Mouse (Mus musculus): ENCODE measurements around the gene Pcna.
A peak's percentile ranks its signal among the peaks of the same experiment; 100 is the strongest.

The Pcna gene

GRCm38 (mm10) chr2:132233985-132234765 is 18.9 kb downstream of the Pcna start:
- no peak for DNase-seq (ENCODE audit: low spot score)

- DNase-seq (ENCODE audit: low spot score) = no peak
These were observed 20.6 kb downstream of the Pcna start for GRCm38 (mm10) chr2:132232413-132232945.

DNA sequence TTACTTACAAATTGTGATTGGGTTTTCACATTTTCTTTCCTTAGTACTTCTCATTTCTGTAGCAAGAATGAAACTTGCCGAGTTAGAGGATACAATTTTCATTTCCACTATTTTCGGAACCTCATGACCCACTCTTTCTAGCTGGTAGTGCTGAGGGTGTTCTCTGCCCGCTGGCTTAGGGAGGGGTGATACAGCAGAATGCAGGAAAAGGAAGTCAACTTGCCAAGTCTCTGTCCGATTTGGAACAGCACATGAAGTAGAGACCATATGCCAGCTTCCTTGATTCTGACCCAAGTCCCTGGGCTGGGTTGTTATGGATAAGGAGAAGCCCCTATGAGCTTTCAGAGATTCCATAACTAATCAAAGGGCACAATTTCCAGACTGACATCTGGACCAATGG is 28.8 kb downstream of the Pcna start:
- DNase-seq (ENCODE audit: low spot score) = no peak

GRCm38 (mm10) chr2:132221611-132222073 is 31.5 kb downstream of the Pcna start:
- DNase-seq (ENCODE audit: low spot score) = no peak

DNA sequence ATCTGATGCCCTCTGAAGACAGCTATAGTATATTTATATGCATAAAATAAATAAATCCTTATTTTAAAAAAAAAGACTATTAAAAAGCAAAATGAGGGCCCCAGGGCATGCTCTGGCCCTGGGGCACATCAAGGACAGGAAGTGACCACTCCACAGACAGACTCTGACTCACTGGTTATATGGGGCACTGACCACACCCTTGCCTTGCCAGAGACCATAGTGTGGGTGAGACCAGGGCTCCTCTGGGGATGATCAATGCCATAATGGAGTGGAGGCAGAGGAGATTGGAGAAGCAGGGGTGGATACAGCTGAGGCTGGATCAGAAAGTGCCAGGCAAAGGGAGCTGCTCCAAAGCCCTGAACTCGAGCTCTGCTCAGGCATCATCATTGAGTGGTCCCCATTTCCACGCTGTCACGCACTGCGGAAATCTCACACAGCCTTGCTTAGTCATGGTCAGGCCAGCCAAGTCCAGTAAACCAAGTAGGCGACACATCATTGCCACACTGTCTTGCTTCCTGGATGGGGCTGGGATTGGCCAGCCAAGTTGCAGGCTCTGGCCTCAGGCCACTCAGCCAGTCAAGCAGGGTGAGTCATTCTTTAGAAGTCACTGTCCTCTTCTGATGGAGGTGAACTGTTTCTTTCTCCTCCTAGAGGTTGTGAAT is 41.0 kb downstream of the Pcna start:
- DNase-seq (ENCODE audit: low spot score) = peak; percentile 34

DNA sequence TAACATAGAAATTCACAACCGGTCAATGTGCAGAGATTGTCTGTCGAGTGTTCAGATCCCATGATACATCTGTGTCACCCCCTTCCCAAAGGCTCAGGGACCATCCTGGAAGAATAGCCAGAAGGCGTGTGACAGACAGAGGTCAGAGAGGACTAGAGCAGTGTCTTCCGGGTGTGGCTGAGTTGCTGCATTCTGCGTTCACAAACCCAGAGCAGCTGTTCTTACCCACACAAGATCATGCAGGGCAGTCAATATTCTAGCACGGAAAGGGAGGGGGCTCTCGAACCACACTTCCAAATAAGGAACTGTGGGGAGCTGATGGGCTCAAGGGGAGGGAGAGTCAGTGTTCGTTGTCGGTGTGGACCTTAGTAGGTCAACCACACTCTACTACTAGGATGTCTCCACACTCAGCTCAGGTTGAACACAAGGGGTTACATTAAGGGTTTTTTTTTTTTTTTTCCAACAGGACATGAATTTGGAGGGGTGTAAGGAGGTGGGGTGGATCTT is 42.3 kb downstream of the Pcna start:
- no peak for DNase-seq (ENCODE audit: low spot score)

DNA sequence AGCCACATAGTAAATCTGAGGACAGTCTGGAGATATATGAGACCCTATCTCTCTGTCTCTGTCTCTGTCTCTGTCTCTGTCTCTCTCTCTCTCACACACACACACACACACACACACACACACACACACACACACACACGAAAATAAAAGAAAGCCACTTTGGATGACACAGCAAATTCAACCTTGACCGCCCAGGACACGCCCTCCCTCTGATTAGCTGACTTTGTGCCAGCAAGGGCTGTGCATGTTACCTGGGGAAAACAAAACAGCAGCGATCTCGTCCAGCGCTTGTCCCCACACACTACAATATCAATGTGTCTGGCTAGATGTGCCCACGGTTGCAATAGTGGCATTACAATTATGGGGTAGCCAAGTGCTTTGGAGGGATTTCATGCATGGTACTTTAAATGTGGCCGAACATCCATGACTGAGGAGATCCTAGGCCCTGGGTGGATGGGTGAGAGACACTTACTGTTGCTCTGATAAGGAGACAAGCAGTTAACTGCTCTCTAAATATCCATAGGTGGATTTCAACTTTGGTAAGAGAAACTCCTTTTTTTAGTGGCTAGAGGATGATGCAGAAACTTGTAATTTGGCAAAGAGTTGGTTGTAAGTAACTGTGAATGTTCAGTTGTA is 44.8 kb downstream of the Pcna start:
- no peak for DNase-seq (ENCODE audit: low spot score)

- DNase-seq (ENCODE audit: low spot score) = no peak
These were observed 46.7 kb downstream of the Pcna start for GRCm38 (mm10) chr2:132206316-132206881.

DNA sequence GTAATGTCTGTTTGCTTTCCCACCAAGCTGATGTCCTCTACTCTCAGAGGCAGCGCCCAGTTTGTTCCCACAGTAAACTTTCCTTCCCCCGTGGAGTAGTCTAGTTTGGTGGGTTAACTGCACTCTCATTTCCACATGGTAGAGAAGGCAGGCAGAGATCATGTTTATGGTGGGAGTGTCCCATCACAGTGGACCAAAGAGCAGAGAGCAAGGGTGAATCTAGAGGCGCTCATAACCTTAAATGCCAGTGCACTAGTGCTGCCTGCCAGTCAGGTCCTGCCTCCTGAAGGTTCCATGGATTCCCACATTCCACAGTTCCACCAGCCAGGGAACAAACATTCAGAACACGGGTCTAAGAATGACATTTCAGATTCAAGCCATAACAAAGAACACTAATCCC is 47.6 kb downstream of the Pcna start:
- no peak for DNase-seq (ENCODE audit: low spot score)

GRCm38 (mm10) chr2:132203773-132204172 is 49.3 kb downstream of the Pcna start:
- DNase-seq (ENCODE audit: low spot score) = no peak

- no peak for DNase-seq (ENCODE audit: low spot score)
These were observed 49.9 kb downstream of the Pcna start for GRCm38 (mm10) chr2:132203186-132203585.

All from ovary, adult 18-20 months (tissue).